Mouse (Mus musculus): ENCODE data around the gene Trip10. TPM values are rescaled to one million over a fixed set of nuclear protein-coding genes. Genes with fewer than 3 reads are reported as not detected.
A peak's percentile ranks its signal among the peaks of the same experiment; 100 is the strongest.

The Trip10 gene
- total and polyA plus RNA-seq, 3 experiments, result 21.5 to 40.0 (median 22.9) TPM

GRCm38 (mm10) chr17:57219884-57220207, 29.4 kb upstream of the Trip10 start (continued):
- TF ChIP-seq NRF1 (IDR thresholded peaks at IDR 0.05; ENCODE audit: low read depth, low read length) (no peak), BHLHE40 (IDR thresholded peaks at IDR 0.05; ENCODE audit: low read depth, low read length) (no peak), CTCF (conservative IDR thresholded peaks at IDR 0.05 in 1 of 2, IDR thresholded peaks at IDR 0.05 in 1 of 2; ENCODE audit: low read depth in 2 of 2, low read length in 2 of 2) (peak; percentile 35 to 88; a peak in 3 of 4 replicates), MXI1 (IDR thresholded peaks at IDR 0.05; ENCODE audit: low read depth, low read length) (no peak), MAZ (IDR thresholded peaks at IDR 0.05; ENCODE audit: low read depth, low read length) (no peak), TBP (conservative IDR thresholded peaks at IDR 0.05; ENCODE audit: low read depth, low read length) (no peak), CHD1 (IDR thresholded peaks at IDR 0.05; ENCODE audit: low read depth, low read length) (peak; percentile 66; the same call in 1 of the 2 replicates), PAX5 (IDR thresholded peaks at IDR 0.05; ENCODE audit: low read length) (no peak), CHD2 (IDR thresholded peaks at IDR 0.05; ENCODE audit: low read length) (no peak), POLR2A (IDR thresholded peaks at IDR 0.05; ENCODE audit: low read depth, low read length) (no peak), HCFC1 (IDR thresholded peaks at IDR 0.05; ENCODE audit: low read depth, low read length) (no peak; the same call in 1 of the 2 replicates), POLR2AphosphoS2 (IDR thresholded peaks at IDR 0.05; ENCODE audit: low read depth, low read length) (no peak), GABPA (IDR thresholded peaks at IDR 0.05; ENCODE audit: insufficient replicate concordance, low read depth, low read length) (no peak), SMC3 (IDR thresholded peaks at IDR 0.05; ENCODE audit: low read depth, low read length) (peak; percentile 86), ZKSCAN1 (IDR thresholded peaks at IDR 0.05; ENCODE audit: borderline replicate concordance, low read depth, low read length) (no peak), RAD21 (IDR thresholded peaks at IDR 0.05; ENCODE audit: low read depth, low read length) (peak; percentile 69), USF1 (IDR thresholded peaks at IDR 0.05; ENCODE audit: low read depth, low read length) (no peak)

GRCm38 (mm10) chr17:57221911-57222310, 27.3 kb upstream of the Trip10 start:
- dilution Hi-C loops (cut with MboI; ENCODE audit: extremely low pct_ligation_motif_present, extremely low pct_unique_long_range_greater_than_20kb, low sequenced_read_pairs) (no loop called here), in situ Hi-C loops (cut with MboI; ENCODE audit: low pct_ligation_motif_present, low pct_unique_long_range_greater_than_20kb, low sequenced_read_pairs) (no loop called here)
- no peak for TF ChIP-seq JUND (conservative IDR thresholded peaks at IDR 0.05; ENCODE audit: low read depth, low read length)
- H3K36me3 ChIP-seq (replicated peaks in 1 of 2; ENCODE audit: control insufficient read depth in 1 of 2, insufficient read depth in 1 of 2, low read length in 1 of 2), result no peaks in the 10 kb centered on the region
- peaks cover 21 to 38% of the 10 kb centered on the region in 2 experiments for H3K4me1 ChIP-seq (ENCODE audit: control insufficient read depth in 1 of 2, insufficient read depth in 2 of 2)
- no peak overlapping the region for H3K27ac ChIP-seq (ENCODE audit: insufficient read depth, low read depth)
- no peak overlapping the region for H3K4me3 ChIP-seq (replicated peaks in 1 of 3; ENCODE audit: low read depth in 2 of 3, low read length in 2 of 3, poor library complexity in 1 of 3)
- DNase-seq (ENCODE audit: extremely low read depth), result no peak
- H3K9ac ChIP-seq (ENCODE audit: insufficient read depth, low read depth), result no peak overlapping the region
- no peaks in the 10 kb centered on the region for H3K79me2 ChIP-seq (replicated peaks; ENCODE audit: control insufficient read depth, extremely low read depth, insufficient read depth, poor library complexity, severe bottlenecking)
- H3K27me3 ChIP-seq (replicated peaks), result peaks cover 11% of the 10 kb centered on the region
- H3K4me2 ChIP-seq (ENCODE audit: insufficient read depth, low read depth, poor library complexity, severe bottlenecking), result no peak overlapping the region
- H3K9me3 ChIP-seq (replicated peaks; ENCODE audit: low read length), result no peaks in the 10 kb centered on the region

DNA sequence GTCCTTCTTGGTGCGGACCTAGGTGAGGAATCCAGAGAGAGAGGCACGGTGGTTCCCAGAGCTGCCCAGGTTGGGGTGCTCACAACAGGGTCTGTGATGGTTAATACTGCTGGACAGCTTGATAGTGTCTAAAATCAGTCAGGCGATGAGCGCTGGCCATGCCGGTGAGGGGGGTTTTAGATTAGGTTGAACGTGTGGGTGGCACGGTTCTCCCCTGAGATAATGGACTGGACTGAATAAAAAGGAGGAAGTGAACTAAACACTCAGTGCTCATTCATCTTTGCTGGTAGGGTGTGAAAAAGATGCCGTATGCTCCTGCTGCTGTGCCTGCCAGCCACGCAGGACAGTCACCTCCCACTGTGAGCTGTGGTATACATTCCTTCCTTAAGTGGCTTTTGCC, 25.9 kb upstream of the Trip10 start:
- in situ Hi-C loops (cut with MboI; ENCODE audit: low pct_ligation_motif_present, low pct_unique_long_range_greater_than_20kb, low sequenced_read_pairs), result no loop called here
- no peaks in the 10 kb centered on the region for H3K36me3 ChIP-seq (replicated peaks in 1 of 2; ENCODE audit: control insufficient read depth in 1 of 2, insufficient read depth in 1 of 2, low read length in 1 of 2)
- no peak for DNase-seq (ENCODE audit: extremely low read depth)
- peaks cover 11% of the 10 kb centered on the region for H3K27me3 ChIP-seq (replicated peaks)
- H3K79me2 ChIP-seq (replicated peaks; ENCODE audit: control insufficient read depth, extremely low read depth, insufficient read depth, poor library complexity, severe bottlenecking), result no peaks in the 10 kb centered on the region
- TF ChIP-seq POLR2AphosphoS2 (IDR thresholded peaks at IDR 0.05; ENCODE audit: low read depth, low read length) (no peak), ZC3H11A (IDR thresholded peaks at IDR 0.05; ENCODE audit: low read depth, low read length) (no peak), MXI1 (IDR thresholded peaks at IDR 0.05; ENCODE audit: low read depth, low read length) (no peak), KAT2A (IDR thresholded peaks at IDR 0.05; ENCODE audit: insufficient replicate concordance, low read length) (no peak), MAZ (IDR thresholded peaks at IDR 0.05; ENCODE audit: low read depth, low read length) (no peak), EP300 (IDR thresholded peaks at IDR 0.05; ENCODE audit: low read length) (no peak), JUND (conservative IDR thresholded peaks at IDR 0.05; ENCODE audit: low read depth, low read length) (no peak), ZKSCAN1 (IDR thresholded peaks at IDR 0.05; ENCODE audit: borderline replicate concordance, low read depth, low read length) (no peak), RCOR1 (conservative IDR thresholded peaks at IDR 0.05; ENCODE audit: low read depth, low read length) (no peak), ELF1 (IDR thresholded peaks at IDR 0.05; ENCODE audit: low read depth, low read length) (no peak), ETS1 (conservative IDR thresholded peaks at IDR 0.05; ENCODE audit: low read depth, low read length) (no peak), NRF1 (IDR thresholded peaks at IDR 0.05; ENCODE audit: low read depth, low read length) (no peak), E2F4 (IDR thresholded peaks at IDR 0.05; ENCODE audit: insufficient replicate concordance, low read depth, low read length) (no peak), UBTF (IDR thresholded peaks at IDR 0.05; ENCODE audit: low read depth, low read length) (no peak), BHLHE40 (IDR thresholded peaks at IDR 0.05; ENCODE audit: low read depth, low read length) (no peak), JUN (IDR thresholded peaks at IDR 0.05; ENCODE audit: insufficient read depth, low read depth, low read length) (no peak)
- no peak overlapping the region for H3K9ac ChIP-seq (ENCODE audit: insufficient read depth, low read depth)
- no peak overlapping the region for H3K27ac ChIP-seq (ENCODE audit: insufficient read depth, low read depth)
- dilution Hi-C loops (cut with MboI; ENCODE audit: extremely low pct_ligation_motif_present, extremely low pct_unique_long_range_greater_than_20kb, low sequenced_read_pairs), result no loop called here
- no peak overlapping the region for H3K4me3 ChIP-seq (replicated peaks in 1 of 3; ENCODE audit: low read depth in 2 of 3, low read length in 2 of 3, poor library complexity in 1 of 3)
- peaks cover 18 to 38% of the 10 kb centered on the region in 2 experiments for H3K4me1 ChIP-seq (ENCODE audit: control insufficient read depth in 1 of 2, insufficient read depth in 2 of 2)
- no peak overlapping the region for H3K4me2 ChIP-seq (ENCODE audit: insufficient read depth, low read depth, poor library complexity, severe bottlenecking)
- H3K9me3 ChIP-seq (replicated peaks; ENCODE audit: low read length), result no peaks in the 10 kb centered on the region
